Mouse (Mus musculus): ENCODE results near the gene Slc13a2.

Slc13a2 gene

GRCm38 (mm10) chr11:78431176-78431575 lies 9.2 kb upstream of the Slc13a2 start:
- DNase-seq = no peak

- no peak for DNase-seq
Measured at GRCm38 (mm10) chr11:78430195-78430878, 8.3 kb upstream of the Slc13a2 start.

DNA sequence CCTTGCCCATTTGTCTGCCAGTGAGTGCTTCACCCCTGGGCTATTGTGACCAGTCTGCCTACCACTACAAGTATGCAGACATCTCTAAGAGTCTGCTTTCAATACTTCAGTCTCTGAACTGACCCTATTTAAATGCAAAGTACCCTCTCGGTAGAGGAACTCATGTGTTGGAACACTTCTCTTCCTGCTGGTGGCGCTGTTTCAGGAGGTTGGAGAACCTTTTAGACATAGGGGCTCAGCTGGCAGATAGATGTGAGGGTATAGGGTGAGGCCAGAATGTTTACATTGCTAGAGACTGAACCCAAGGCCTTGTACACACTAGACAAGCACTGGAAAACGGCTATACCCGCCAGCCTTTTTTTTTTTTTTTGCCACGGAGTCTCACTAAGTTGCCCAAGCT lies 6.3 kb upstream of the Slc13a2 start:
- DNase-seq = no peak

GRCm38 (mm10) chr11:78427655-78428054 lies 5.6 kb upstream of the Slc13a2 start:
- no peak for DNase-seq

DNA sequence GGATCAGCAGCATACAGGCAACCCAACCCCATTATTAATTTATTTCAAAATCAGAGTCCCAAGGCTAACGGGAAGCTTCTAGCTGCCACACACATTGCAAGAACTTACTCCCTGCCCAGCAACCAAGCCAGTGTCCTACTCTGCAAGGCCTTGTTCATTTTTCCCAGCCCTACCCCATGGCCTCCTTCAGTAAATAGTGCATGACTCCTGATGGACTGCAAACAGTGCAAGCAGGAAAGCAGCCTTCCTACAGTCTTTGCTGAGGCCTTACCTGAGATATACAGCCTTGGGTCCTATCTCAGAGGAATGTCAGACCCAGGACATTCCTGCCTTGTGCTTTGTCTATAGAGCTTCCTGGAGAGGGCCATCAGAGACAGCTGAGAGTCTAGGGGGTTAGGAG lies 3.6 kb upstream of the Slc13a2 start:
- DNase-seq = no peak

GRCm38 (mm10) chr11:78424352-78424751 lies 2.3 kb upstream of the Slc13a2 start:
- no peak for DNase-seq

GRCm38 (mm10) chr11:78421201-78422009 lies 612 bp downstream of the Slc13a2 start:
- peak in 1 of 2 experiments; percentile 38 for DNase-seq

DNA sequence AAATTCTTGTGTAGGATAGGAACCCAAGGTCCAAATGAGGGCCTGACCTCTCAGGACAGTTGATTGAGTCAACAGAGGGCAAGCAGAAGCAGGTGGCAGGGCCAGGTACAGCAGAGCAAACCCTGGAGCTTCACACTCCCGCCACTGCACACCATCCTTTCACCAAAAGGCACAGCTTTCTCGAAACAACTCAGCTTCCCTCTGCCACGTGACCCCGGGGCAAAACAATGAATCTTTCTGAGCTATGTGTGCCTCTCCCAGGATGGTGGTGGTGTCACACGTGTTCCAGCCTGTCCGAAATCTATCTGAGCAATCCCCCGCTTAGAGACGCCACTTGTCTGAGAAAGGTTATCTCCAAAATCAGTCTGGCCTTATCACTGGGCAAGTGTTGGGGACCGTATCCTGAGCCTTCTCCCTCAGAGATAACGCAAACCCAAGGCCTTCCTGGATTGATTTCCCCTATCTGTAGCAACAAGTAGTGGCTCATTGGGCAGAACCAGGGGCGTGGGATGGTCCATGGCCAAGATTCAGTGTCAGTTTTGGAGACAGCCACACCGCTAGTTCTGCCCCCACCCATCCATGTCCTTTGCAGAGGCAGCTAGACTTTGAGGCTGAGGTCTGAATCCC lies 1.6 kb downstream of the Slc13a2 start:
- DNase-seq = no peak

GRCm38 (mm10) chr11:78416854-78417253 lies 5.2 kb downstream of the Slc13a2 start:
- no peak for DNase-seq

GRCm38 (mm10) chr11:78412861-78413260 lies 9.2 kb downstream of the Slc13a2 start:
- no peak for DNase-seq

DNA sequence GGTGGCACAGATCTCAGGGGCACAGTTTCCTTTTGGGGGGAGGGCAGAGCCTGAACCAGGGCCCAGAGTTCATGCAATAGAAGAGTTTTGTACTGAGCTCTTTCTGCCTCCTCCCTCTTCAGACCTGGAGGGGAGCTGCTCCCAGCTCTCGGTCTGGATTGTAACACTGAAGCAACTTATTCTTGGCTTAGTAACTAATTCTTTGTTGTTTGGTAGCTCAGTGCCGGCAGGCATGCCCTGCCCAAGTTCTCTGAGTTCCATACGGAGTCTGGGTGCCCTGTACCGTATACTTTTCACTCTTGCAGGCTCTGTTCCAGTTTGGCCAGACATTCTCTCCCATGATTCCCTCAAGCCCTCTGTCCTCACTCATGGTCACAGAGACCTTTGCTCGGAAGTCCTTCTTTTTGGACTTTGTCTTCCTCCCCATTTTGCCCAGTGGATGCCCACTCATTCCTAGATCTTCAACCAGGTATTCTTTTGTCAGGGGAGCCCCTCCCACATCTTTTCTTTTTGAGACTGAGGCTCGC lies 9.6 kb downstream of the Slc13a2 start:
- no peak for DNase-seq

DNA sequence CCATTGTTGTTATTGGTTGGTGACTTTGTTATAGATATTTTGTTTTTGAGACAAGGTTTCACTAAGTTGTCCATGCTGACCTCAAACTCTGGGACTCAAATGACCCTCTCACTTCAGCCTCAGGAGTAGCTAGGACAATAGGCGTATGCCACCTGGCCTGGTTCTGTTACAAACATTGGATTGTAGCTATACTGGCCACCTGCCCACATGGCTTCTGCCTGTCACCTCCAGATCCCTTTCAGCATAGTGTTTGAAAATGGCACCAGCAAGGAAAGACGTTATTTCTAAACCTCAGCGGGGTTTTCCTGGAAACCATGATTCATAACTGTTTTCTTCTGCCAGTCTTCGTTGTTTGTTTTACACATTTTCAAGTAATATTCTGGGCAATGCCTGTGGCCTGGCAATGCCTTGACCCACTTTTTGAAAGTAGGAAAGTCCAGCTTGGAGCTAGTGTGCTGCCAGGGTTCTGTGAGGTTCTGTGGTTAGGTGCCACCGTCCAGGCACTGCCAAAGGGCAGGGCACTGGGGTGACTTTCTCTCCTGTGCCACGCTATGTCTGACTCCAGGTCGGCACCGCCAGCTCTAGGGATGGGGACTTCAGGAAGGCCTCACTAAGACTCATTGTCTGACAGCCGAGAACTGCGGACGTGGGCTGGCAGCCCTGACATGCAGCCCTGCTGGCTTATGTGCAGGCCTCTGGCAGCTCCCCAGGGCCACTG lies 10.3 kb downstream of the Slc13a2 start:
- DNase-seq = peak; percentile 37 to 40

DNA sequence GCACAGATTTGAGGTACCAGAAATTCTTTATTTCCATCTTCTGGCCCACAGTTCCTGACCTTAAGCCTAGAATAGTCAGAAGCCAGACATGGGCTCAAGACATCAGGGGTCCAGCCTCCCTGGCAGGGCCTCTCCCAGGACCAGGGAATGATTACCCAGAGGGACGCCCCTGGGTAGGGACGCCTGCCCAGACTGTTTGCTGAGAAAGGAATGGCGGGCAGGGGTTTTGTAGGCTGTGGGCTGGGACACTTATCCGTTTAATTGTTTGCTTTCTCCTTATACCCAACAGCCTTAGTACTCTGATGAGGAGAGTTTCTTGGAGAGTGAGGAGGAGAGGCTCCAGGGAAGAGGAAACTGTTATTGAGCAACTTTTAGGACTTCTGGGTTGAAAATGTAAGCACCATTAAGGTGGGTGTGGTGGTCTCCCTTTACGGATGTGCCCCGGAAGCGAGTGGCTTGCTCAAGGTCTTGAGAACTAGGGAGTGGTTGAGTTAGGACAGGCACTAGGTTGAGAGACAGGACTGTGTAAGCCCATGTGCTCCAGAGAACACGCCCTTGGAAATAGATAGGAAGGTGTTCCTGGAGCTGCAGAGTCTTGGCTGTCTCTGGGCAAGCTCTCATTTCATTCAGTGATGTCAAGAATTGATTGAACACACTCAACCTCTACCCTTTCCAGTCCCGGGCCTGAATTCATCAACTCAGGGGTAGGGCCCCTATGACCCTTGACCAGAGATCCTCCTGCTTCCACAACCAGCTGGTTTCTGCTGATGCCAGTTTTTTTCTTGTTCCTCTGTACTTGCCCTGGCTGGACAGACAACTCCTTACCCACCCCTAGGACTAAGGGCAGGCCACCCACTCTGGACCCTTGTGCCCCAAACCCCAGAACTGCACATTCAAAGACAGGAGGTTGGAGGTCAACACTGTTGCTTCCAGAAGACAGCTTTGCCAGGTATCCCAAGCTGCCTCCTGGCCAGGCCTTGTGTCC lies 13.5 kb downstream of the Slc13a2 start:
- DNase-seq = peak; percentile 50 to 76

- no peak for DNase-seq
Measured at GRCm38 (mm10) chr11:78402062-78402461, 20.0 kb downstream of the Slc13a2 start.

- no peak for DNase-seq
Measured at GRCm38 (mm10) chr11:78401469-78401868, 20.5 kb downstream of the Slc13a2 start.

DNA sequence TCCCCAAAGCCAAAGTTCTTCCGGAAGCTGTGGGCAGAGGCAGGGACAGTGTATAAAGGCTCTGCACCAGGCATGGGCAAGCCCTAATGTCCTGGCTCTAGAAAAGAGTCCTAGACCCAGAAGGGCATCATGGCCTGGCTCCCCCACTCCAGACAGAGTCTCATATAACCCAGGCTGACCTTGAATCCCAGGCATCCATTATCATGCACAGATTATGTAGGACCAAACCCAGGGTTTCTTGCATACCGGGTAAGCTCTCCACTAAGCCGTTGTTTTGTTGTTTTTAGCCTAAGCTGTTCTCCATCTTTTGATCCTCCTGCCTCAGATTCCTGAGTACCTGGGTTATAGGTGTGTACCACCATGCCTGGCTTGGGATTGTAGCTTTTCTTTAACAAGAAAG lies 21.1 kb downstream of the Slc13a2 start:
- no peak for DNase-seq

DNA sequence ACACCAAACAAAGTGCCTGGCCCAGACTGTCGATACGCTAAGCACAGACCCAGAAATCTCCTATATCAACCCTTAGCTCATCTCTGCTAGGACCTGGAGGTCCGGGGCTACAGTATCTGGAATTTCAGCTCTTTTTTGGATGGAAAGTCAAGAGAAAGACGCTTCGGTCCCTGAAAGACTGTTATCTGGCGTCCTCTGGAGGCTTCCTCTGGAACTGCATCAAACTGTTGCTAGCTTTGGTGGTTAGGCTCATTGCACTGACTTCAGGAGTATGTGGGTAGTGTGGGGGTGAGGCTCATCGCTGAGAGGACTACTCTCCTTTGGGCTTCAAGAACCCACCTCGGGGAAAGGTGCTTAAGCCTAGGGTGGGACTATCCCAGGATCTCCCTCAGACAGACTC lies 22.3 kb downstream of the Slc13a2 start:
- DNase-seq = peak; percentile 65 to 67

- no peak for DNase-seq
Measured at GRCm38 (mm10) chr11:78398212-78398611, 23.8 kb downstream of the Slc13a2 start.

DNA sequence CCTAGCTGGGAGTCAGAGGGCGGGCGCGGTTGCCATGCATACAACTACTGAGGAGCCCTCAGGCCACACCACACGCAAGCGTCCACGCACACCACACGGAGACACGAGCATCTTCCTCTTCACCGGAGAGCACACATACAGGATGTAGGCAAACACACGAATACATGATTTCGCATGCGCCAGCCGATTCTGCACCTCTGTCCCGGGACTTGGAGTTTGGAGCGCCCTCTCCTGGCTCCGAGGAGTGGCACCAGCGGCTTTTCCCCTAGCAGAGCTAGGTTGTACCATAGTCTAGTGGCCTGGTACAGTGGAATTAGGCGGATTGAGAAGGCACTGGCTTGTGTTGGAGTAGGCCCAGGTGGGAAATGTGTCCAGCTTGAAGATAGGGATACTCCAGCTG lies 24.6 kb downstream of the Slc13a2 start:
- DNase-seq = peak; percentile 70 to 76

GRCm38 (mm10) chr11:78396950-78397349 lies 25.1 kb downstream of the Slc13a2 start:
- DNase-seq = peak; percentile 38 to 58

- DNase-seq = peak; percentile 84 to 90
Measured at GRCm38 (mm10) chr11:78392728-78393127, 29.3 kb downstream of the Slc13a2 start.

Measured in lung, adult 18-20 months (tissue).